Mouse (Mus musculus): ENCODE measurements at regions not wholly inside any gene's neighbourhood (a gene's known extent, or its start where the extent isn't known, plus 50 kb on each side); places are given as distances from the start of the nearest gene placed in this dataset.

DNA sequence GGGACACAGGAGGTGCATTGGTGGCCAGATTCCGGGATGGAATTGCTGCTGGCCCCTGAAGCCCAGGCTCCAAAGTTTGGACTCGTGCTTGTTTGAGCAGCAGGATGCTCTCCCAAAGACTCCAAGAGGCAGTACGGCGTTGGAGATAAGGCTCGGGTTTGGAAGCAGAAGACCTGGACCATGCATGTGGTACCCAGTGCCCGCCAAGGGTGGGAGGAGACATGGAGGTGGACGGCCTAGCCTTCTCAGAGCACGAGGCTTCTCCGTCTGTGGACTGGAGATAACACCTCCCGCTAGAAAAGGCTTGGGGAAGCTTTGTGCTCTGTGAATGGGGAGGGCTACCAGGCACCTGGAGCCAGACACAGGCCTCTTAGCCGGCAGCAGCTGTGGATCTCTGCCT lies 271.7 kb downstream of the Rps6kc1 start:
- no peak for DNase-seq (ENCODE audit: low spot score in 2 of 2)

DNA sequence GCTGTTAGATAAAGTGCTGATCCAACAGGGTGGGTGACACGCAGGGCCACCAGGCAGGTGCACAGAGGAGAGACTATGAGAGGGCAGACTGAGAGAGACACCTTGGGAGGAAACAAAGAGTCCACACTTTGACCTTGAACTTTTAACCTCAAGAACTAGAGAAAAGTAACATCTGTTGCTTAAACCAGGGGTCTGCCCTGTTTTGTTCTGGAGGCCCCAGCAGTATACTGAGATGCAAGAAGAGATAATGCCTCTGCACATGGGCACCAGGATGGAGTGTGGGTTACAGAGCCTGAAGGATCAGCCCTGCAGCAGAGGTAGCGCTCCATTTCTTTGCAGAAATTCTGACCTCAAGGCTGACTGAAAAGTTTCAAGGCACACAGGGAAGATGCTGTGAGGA lies 276.6 kb downstream of the Rps6kc1 start:
- no peak for DNase-seq (ENCODE audit: low spot score in 2 of 2)

DNA sequence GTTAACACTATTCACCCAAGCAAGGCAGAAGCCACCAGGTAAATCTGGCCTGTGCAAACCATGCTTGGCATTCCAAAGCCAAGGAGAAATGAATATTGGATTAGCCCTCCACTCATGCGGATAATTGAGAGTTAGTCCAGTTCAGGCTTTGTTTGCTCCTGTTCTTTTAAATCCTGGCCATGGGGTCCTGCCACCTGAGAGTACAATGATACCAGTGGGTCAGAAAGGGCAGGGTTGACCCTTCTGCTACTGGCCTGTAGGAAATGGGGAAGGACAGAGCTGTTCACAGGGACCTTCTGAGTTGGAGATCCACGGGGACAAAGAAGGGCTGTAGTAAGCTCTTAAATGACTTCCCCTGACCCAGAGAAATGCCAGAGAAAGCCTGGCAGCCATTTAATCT lies 279.9 kb downstream of the Rps6kc1 start:
- DNase-seq (ENCODE audit: low spot score in 2 of 2) = no peak

DNA sequence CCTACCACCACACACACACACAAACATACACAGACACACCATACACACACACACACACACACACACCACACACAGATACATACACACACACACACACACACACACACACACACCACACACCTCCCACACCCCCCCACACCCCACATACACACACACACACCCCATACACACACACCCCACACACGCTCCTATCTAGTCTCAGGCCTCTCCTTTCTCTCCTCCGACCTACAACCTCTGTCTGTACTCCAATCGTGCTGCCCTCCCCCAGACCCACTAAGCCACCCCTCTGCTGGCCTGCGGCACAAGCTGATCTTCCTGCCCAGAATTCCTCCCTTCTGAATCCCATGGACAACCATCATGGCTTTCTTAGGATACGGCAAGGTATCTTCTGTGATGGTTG lies 281.4 kb downstream of the Rps6kc1 start:
- no peak for DNase-seq (ENCODE audit: low spot score in 2 of 2)

DNA sequence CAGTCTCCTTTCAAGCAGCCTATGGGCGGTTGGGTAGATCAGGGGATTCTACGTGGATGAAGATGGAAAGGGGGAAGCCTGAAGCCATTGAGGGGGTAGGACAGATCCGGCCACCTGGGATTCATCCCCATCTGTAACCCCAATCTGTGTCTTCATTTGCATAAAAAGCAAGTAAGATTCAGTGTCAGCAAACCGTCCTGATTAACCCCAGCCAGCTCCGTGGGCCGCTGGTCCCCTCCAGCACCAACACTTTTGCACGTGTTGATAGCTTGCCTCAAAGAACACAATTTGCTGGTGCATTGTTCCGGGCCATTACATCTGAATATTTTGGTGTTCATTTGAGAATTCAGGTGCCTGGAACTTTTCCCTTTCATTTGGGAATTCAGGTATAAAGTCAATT lies 287.7 kb downstream of the Rps6kc1 start:
- no peak for DNase-seq (ENCODE audit: low spot score in 2 of 2)

DNA sequence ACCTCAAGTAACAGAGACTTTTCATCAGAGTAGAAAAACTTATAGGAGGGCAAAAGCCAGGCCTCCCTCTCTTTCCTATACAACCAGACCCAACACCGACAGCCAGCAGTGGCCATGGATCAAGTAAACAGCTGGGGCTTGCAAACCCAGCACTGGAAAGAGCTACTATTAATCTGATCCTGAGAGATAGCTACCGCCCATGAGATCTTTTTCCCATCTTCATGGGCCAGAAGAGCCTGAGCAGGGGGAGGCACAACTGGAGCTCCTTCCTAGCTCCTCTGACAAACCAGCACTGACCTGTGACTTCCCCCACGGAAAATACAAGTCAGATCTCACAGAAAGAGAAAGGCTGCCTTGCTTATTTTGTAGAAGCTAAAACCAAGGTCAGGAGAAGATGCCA lies 311.1 kb downstream of the Rps6kc1 start:
- no peak for DNase-seq (ENCODE audit: low spot score in 2 of 2)

DNA sequence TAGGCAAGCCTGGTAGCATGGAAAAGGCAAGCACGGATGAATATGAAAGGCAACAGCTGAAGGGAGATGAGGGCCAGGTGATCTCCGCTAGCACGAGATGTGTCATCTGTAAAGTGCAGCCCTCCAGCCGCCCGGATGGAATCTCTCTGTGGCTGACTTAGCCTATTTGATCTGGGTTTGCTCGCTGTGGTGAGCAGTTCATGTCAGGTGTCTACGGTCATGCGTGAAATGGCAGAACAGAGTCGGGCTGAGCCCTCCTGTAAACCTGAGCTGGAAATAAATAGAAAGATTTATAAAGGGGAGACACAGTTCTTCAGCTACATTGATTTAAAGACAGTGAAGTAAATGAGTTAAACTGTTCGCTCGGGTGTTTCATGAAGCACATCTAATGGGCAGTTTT lies 311.9 kb downstream of the Rps6kc1 start:
- no peak for DNase-seq (ENCODE audit: low spot score in 2 of 2)

DNA sequence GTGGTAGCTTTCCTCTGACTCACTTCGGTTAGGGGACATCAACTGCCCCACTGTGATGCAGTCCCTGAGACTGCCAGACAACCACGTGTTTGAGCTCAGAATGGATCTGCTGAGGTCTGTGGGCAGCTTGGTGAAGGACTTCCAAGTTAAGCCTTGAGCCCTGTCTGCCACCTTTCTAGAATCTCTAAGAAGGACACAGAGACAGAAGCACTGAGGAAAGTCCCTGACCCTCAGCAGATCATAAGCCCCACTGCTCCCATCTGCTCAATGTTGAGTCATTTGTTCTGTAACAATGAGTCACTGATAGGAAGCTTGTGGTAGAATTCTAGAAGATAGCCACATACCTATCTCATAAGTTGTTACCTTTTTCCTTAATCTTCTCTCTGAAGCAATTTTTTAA lies 315.4 kb downstream of the Rps6kc1 start:
- DNase-seq (ENCODE audit: low spot score in 2 of 2) = peak in 1 of 2 experiments; percentile 13

DNA sequence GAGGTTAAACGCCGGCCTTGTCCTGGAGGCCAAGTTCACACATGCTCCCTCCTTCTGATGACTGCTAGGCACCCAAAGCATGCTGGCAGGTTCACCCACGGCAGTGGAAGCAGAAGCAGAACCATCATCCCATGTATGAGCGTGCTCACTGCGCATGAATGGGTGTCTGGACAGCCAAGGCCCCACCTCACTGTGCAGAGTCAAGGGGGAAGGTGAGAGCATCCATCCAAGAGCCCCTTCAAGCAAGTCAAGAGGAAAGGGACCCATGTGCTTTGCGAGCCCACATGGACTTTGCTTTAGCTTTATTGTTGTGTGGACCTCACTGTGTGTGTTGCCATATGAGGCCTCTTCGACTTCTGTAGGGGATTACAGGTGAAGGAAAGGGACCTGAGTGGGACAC lies 319.9 kb downstream of the Rps6kc1 start:
- no peak for DNase-seq (ENCODE audit: low spot score in 2 of 2)

DNA sequence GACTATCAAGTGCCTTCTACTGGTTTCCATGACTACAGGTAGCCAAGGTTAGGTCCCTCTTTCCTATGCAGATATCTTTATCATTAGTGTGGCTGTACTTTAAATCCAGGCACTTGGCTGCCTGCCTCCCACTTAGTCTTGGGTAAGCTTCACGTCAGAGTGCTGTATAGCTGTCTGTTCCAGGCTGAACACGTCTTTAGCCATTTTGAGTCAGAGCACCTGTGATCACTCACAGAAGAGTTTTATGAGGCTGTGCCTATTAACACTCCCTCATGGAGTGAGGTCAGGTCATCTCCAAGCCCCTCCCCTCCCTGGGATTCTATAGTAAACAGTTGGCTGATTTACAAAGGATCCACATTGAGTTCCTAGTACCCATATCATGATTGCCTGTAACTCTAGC lies 322.0 kb downstream of the Rps6kc1 start:
- no peak for DNase-seq (ENCODE audit: low spot score in 2 of 2)

DNA sequence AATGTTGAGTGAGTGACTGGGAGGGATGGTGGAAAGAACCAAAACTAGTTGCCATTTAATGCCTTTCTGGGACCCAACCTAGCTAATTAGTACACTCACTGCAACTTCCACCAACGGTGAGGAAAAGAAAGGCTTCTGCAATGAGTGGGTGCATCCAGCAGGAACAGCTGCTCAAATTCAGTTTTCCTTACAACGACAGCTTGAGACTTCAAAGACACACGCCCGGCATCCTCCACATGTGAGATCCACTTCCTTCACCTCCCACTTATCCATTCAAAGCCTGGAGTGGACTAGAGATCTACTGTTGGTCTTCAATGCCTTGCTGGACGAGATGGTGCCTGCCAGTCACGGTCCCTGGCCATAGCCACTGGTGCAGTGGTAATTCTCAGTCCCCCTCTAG lies 328.3 kb downstream of the Rps6kc1 start:
- DNase-seq (ENCODE audit: low spot score in 2 of 2) = peak; percentile 5 to 8

DNA sequence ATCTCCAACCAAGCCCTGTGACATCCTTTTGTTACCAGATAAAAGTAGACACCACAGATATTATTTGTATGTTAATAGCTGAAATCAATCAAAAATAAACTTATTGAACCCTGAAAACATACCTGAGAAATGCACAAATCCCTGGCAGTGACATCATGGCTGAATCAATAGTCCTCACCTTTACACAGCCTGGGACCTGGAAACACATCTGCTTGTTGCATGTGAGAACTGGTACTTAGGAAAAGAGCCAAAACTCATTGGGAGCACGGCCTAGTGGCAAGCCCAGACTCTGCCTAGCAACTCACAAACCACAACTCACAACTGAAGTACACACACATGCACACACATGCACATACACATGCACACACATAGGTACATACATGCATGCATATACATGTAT lies 330.9 kb downstream of the Rps6kc1 start:
- DNase-seq (ENCODE audit: low spot score in 2 of 2) = no peak

DNA sequence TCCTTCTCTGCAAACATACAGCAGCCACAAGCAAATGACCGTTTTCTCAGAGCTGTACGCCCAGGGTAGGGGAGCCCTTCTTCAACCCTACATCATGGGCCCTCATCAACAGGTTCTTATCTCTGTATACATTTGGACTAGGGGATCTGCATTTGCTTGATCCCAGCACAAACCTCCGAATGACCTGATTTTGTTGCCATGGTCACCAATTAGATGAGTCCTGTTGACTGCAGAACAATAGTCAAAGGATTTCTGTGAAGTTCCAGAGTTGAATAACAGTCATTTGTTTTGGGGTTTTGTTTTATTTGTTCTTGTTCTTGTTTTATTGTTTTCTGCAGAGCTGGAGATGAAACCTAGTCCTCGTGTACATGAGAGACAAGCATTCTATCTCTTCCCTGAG lies 340.6 kb downstream of the Rps6kc1 start:
- no peak for DNase-seq (ENCODE audit: low spot score in 2 of 2)

DNA sequence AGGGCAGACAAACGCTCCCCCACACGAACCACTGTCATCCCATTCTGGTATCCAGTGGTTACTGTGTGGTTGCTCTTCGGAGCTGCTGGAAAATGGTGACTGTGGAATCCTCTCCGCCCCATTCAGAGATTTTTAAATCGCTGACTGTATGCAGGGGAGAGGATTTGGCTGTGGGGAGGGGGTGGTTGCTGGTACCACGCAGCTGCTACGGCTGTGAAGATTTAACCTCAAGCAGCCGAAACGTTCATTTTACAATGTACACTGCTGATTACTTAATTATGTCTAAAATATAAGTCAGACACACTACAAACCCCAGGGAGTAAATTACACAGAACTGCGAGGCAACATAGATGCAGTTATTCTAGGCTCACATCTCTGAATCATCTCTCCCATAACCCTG lies 341.0 kb downstream of the Rps6kc1 start:
- DNase-seq (ENCODE audit: low spot score in 2 of 2) = no peak

DNA sequence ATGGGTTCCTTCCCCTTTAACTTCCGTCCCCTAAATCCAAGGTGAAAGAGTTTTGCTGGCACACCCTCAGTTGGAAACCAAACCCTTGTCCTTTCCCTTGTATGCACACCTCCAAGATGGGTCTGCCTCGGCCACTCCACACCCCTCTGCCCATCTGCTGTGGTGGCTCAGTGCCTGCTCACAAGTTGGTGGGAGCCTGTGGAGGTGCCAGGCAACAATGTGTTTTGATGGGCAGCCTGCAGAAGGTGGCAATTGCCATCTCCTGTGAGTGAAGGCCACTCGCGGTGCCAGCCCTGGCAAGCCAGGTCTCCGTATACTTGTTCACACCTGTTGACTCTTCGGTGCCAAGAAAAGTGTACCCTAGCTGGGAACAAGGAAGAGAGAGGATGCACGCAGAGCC lies 344.8 kb downstream of the Rps6kc1 start:
- DNase-seq (ENCODE audit: low spot score in 2 of 2) = no peak

DNA sequence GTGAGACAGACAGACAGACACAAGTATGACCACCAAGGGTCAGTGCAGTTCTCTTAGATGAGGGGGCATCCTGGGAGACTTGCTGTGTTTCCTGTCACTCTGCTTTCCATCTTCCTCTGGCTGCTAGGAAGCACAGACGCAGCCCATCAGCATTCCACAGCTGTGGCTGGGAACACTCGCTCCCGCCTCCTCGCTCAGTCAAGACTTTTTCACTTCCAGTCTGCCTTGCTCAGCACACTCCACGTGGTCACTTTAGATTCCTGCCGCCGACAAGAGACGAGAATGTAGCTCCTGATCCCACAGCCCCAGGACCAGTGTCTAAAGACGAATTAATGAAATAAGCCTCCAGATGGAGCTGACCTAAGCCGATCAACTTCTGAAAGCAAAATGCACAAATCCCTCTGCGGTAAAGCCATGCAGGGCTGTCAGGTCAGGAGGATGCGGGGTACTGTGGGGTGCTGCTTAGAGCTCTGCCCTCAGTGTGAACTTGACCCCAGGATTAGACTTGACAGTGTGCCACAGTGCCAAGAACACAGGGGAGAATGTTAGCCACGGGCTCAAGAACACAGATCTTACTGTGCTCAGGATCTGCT lies 348.6 kb downstream of the Rps6kc1 start:
- DNase-seq (ENCODE audit: low spot score in 2 of 2) = no peak

DNA sequence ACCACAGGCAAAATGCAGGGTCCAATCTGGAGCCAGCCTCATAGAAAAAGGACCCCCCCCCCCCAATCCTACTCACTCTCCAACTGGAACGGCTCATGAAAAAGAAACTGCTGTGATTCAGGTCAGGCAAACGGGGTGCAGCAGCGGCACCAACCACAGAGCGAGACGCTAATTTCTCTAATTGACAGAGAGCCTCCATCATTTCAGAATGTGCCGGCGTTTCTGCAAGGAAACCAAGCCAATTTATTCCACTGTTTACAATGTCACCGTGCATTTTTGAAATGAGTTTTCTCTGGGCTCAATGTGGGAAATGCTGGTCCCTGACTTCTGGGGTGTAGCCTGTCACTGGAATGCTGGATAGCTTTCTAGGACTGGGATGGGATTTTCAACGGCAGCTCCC lies 351.5 kb downstream of the Rps6kc1 start:
- DNase-seq (ENCODE audit: low spot score in 2 of 2) = no peak

DNA sequence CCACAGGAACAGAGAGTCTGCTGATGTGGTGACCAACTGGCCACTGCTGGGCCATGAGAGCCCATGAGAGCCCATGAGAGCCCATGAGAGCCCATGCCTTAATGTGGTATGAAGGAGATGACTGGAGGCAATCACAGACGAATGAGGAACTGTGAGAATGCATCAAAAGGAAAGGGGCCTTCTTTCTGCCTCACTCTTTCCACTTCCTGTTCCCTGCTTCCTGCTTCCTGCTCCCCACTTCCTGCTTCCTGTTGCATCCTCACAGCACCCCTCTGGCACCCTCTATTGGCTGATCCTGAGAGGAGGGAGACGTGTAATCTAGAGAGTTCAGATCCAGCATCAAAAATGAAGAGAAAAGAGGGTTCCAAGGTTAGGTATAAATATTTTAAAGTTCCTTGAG lies 369.7 kb downstream of the Rps6kc1 start:
- DNase-seq (ENCODE audit: low spot score in 2 of 2) = no peak

DNA sequence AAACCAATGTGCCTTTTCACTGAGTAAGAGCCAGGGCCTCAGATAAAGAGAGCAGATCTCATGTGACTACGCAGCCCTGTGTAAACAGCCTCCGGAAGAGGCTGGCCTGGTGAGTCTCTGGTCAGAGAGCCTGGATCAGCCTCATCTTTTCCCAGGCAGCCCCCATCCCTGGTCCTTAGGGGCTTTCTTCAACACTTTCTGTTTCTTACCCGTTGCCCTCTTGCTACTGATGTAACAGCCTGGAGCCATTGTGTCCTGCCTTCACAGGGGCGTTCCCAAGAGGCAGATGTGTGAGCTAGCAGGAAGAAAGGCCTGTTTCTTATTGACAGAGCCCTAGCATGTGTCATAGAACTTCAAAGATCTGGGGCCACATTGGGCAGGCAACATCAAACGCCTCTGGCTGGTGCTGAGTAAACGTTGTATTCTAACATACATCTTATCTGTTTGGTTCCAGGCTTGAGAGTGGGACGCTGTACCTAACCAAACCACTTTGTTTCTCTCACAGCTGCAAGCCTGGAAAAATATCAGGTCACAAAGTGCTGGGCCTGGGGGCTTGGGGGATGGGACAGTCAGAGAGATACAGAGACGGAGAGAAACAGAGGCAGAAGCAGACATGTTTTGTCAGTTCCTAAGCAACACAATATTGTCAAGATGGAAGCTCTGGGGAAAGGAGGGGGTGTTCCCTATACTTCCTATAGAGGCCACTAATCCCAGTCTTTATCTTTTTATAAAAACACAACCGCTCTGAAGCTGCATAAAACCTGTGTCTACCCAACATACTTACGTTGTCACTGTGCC lies 362.6 kb upstream of the Prox1 start:
- DNase-seq (ENCODE audit: low spot score in 2 of 2) = no peak

DNA sequence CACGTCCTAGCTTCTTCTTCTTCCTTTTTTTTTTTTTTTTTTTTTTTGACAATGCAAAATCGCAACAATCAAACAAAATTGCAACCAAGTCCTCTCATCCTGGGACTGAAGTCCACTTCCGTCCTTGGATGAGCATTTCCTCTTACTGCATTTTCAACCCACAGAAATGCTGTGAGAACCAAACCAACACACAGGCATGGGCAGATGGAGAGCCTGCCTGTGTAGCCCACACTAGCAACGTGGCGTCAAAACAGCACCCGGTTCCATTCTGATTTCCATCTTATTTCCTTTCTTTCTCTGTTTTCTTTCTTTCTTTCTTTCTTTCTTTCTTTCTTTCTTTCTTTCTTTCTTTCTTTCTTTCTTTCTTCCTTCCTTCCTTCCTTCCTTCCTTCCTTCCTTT lies 360.7 kb upstream of the Prox1 start:
- DNase-seq (ENCODE audit: low spot score in 2 of 2) = no peak

DNA sequence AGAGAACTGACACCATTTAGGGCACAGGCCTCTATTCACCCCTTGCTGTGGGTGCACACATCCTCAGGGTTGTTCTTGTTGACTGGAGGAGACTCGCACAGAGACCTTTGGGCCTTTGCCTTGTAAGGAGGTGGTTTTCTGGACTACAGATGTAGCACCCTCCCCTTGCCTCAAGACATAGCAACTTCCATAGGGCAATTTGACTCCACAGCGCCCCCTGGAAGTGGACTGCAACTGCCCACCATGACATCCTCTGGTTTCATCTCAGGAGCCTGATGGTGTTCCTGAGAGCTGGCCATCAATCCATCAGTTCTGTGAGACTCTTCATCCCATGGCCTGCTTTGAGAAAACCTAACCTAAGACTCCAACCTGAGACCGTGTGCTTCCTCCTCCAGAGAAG lies 359.6 kb upstream of the Prox1 start:
- DNase-seq (ENCODE audit: low spot score in 2 of 2) = no peak

DNA sequence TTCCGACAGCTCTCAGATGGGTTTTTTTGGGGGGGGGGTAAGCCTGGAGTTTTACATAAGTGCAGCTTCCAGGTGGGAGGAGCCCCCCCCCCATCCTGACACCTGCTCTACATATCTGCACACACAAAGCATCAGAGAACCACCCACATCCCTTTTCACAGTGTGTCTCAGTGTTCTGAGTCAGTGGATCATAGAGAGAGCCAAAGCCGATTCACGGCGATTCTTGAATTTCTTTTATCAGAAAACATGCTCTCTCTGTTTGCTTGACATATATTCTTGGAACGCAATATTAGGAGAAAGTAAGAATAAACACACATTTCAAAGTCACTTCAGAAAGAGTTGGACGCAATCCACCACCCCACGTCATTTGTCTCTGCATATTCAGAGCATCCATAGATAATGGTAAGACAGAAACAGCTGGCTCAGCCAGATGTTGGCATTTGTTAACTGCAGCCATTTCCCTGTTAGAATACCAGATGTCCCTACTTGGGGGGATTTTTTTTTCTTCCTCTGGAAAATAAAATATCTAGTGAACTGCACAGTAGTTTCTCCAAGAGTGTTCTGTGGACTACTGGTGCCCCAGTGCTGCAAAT lies 357.1 kb upstream of the Prox1 start:
- peak in 1 of 2 experiments; percentile 12 for DNase-seq (ENCODE audit: low spot score in 2 of 2)

DNA sequence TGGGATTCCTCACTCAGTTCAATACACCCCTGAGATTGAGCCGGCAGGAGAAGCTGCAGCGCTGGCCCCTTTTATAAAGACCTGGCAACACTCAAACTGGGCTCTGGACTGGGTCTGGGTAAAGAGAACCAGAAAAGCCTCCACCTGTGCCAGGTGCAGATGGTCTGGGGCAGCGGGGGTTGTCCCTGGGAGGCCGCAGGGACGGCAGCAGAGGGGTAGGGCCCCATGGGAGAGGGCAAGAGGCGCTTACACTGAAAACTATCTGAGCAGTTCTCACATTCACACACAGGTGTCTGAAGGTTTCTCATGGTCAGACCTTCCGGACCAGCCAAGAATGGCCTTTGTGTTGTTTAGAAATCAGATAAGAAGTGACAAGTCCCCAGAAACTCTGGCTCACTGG lies 356.1 kb upstream of the Prox1 start:
- no peak for DNase-seq (ENCODE audit: low spot score in 2 of 2)
